Mouse (Mus musculus) urinary bladder, postnatal 4 days (tissue): ENCODE measurements around the gene Prkar1b.

ENCODE experiments used
- DNase-seq, 2 experiments: peaks; one replicate each; pipeline ENCODE4 v3.0.0; 2021 to 2022; ENCODE audit warnings: low spot score in 2 of 2

The Prkar1b gene

GRCm38 (mm10) chr5:138997936-138998580, 151.7 kb downstream of the Prkar1b start:
- no peak for DNase-seq

- peak in 1 of 2 experiments; percentile 75 for DNase-seq
Measured at GRCm38 (mm10) chr5:138997171-138997788, 152.5 kb downstream of the Prkar1b start, which contains the start of gene Pdgfa. Gene Pdgfa, minus strand, starts transcription at chr5:138997370.

GRCm38 (mm10) chr5:138996322-138997073, 153.3 kb downstream of the Prkar1b start:
- no peak for DNase-seq

DNA sequence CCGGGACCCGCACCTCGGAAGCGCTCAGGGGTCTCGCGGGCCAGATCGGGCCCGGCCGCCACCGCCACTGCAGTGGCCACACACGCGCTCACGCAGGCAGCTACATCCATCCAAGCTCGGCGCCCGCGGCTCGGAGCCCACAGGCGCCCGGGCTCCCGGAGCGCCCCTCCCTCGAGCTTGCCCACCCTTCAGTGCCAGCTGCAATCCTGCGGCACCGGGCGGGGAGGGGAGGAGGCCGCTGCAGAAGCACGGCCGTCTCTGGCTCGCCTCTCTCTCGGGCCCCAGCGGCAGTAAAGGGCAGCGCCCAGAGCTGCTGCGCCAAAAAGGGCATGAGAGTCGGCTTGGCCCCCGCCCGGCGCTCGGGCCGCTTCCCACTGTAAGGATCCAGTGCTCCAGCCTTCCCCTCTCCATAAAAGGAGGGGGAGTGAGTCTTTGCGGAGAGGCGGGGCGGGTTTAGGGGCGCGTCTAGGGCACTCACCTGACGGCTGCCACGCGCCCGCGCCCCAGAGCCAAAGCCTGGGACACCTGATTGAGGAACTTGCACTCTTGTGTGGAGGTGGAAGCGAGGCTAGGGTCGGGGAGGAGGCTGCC, 154.0 kb downstream of the Prkar1b start:
- peak; percentile 72 to 75 for DNase-seq

- DNase-seq = peak; percentile 75 to 78
Measured at GRCm38 (mm10) chr5:138994786-138995720, 154.7 kb downstream of the Prkar1b start.

DNA sequence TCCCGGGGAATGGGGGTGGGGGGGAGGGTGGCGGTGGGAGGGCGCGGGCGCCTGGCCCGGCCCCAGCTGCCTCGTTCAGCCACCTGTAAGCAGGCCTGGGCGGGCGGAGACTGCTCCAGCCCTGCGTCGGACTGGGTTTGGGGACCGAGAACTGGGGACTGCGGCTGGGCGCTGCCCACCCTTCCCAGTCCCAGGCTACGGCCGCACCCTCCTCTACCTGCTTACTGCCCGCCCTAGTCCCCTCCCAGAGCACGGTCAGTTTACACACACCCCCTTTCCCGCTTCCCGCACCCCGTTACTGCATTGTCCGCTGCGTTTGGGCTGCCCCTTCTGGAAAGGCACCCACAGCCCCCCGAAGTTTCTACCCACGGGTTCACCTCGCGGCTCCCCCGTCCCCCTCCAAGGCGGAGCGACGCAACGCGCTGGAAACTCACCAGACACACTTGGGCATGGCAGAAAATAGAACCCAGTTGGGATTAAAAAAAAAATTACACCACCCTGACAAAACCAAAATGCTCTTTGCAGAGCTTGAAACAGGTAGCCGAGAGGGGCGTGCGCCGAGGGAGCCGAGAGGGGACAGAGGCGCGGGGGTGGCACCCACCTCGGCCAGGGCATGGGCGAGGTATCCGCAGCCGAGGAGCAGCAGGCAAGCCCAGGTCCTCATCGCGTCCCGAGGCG, 155.6 kb downstream of the Prkar1b start:
- no peak for DNase-seq

DNA sequence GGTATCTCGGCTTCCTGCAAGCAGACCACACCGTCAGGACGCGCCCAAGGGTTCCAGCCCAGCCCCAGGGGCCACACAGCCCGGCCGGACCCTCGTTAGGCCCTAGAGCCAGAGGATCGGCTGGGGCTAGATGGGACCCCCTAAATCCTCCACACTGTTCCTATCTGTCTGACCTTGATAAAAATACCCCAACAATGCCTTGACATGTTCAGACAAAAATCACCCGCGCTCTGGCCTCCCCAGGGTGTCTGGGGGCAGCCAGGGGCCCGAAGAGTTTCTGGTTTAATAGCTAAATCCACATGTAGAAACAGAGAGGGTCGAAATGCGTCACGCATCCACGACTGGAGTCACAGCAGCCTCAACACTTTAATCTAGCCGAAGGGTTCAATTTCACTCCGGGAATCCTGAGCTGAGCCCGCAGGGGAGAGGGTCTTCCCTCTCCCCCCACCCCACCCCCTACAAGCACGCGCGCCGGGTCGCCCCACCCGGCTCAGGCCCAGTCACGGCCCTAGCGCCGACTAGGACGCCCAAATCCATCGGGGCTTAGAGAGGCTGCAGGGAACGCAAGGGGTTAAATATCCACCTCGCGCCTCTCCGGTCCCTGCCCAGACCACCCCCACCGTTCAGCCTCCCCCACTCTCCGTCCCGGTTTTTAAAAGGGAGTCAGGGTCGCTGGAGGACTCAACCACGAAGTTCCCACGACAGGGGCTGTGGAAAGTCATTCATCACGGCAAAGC, 156.3 kb downstream of the Prkar1b start:
- DNase-seq = no peak

- DNase-seq = no peak
Measured at GRCm38 (mm10) chr5:138992611-138993370, 157.0 kb downstream of the Prkar1b start.

DNA sequence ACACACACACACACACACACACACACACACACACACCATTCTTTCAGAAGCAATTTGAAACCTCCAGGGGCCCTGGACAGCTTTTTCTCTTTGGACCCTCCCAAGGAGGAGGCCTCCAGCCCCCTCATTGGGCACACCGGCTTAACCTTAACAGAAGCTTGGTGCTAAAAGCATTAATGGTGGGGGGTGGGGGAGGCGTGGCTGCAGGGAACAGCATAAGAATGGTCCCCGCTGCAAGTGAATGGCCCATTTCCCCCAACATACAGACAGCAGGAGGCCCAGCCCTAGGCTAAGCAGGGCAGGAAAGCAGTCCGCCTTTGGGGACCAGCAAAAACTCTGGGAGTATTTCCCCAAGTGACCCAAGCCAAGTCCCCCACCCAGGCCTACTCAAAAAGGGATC, 158.1 kb downstream of the Prkar1b start:
- no peak for DNase-seq

- no peak for DNase-seq
Measured at GRCm38 (mm10) chr5:138990659-138991380, 159.0 kb downstream of the Prkar1b start.

DNA sequence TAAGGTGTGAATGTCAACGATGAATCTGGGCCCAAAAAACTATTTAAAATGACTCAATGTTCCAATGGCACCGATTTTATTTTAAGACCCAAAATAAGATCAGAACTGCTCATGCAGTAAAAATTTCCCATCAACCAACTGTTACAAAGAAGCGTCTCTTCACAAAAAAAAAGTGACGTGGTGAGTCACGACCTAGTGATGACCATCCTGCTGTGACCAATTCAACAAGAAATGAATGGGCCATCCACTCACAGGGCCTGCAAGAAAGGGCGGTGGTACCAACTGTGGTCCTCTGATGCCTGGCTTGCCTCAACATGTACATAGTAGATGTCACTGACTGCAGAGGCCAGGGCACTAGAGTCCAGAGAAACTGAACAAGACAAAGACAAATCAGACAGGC, 160.2 kb downstream of the Prkar1b start:
- DNase-seq = no peak

GRCm38 (mm10) chr5:138988764-138989163, 161.0 kb downstream of the Prkar1b start:
- DNase-seq = no peak

- no peak for DNase-seq
Measured at GRCm38 (mm10) chr5:138987994-138988393, 161.8 kb downstream of the Prkar1b start.

- no peak for DNase-seq
Measured at GRCm38 (mm10) chr5:138981921-138982320, 167.9 kb downstream of the Prkar1b start.

GRCm38 (mm10) chr5:138980608-138981007, 169.2 kb downstream of the Prkar1b start:
- DNase-seq = peak in 1 of 2 experiments; percentile 56

DNA sequence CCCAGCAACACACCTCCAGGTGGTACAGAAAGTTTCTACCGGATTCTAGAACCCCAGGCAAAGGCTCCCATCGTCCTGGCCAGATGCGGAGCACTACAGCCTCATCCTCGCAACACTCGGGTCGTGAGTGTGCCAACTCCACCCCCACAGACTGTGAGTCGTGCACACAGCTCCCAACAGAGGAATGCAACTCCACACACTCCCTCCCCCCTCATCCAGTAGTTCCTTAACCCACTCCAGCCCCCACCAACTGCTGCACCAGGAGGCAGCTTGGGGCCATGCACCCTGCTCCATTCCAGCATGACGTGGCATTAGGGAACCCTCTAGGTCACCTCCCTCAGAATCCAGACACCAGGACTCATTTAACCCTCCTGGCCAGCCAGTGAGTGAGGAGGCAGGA, 170.0 kb downstream of the Prkar1b start:
- DNase-seq = no peak

GRCm38 (mm10) chr5:138977759-138978158, 172.0 kb downstream of the Prkar1b start:
- DNase-seq = no peak

- DNase-seq = no peak
Measured at GRCm38 (mm10) chr5:138974911-138975485, 174.8 kb downstream of the Prkar1b start.
